Mouse (Mus musculus) forebrain, postnatal 0 days (tissue): ENCODE measurements around the gene Kctd15. TPM values are rescaled to one million over a fixed set of nuclear protein-coding genes. Genes with fewer than 3 reads are reported as not detected.

Source experiments
- ATAC-seq: fragments of 200-750 bp; cut with Nextera tagmentation; 2 replicates; pipeline ENCODE4 v1.8.0; 2017; ENCODE audit warnings: mild to moderate bottlenecking, moderate library complexity
- DNase-seq: peaks from one replicate; pipeline ENCODE4 v3.0.0-alpha.2; 2015
- H3K27ac ChIP-seq: fragments of 300-500 bp; sonication (generic); 2 replicates; pipeline ENCODE4 v1.5.1; 2014; ENCODE audit warnings: low read depth, mild to moderate bottlenecking, antibody characterized with exemption, low read length, moderate library complexity, mixed read lengths
- H3K27me3 ChIP-seq: fragments of 300-500 bp; sonication (generic); 2 replicates; pipeline ENCODE4 v1.6.1; 2014; ENCODE audit warnings: mild to moderate bottlenecking, low read length, mixed read lengths; ENCODE audit not compliant: insufficient read depth
- H3K36me3 ChIP-seq: fragments of 300-500 bp; sonication (generic); 2 replicates; pipeline ENCODE4 v1.6.1; 2014; ENCODE audit warnings: mild to moderate bottlenecking, moderate library complexity; ENCODE audit not compliant: insufficient read depth
- H3K4me1 ChIP-seq: fragments of 300-500 bp; sonication (generic); 2 replicates; pipeline ENCODE4 v1.6.1; 2014; ENCODE audit warnings: antibody characterized with exemption; ENCODE audit not compliant: insufficient read depth
- H3K4me2 ChIP-seq: fragments of 300-500 bp; sonication (generic); 2 replicates; pipeline ENCODE4 v1.6.1; 2014; ENCODE audit warnings: low read depth, mild to moderate bottlenecking, moderate library complexity
- H3K4me3 ChIP-seq: fragments of 300-500 bp; sonication (generic); 2 replicates; pipeline ENCODE4 v1.5.1; 2014; ENCODE audit warnings: low read depth, low read length, mixed read lengths
- H3K9ac ChIP-seq: fragments of 300-500 bp; sonication (generic); 2 replicates; pipeline ENCODE4 v1.6.1; 2014; ENCODE audit warnings: mild to moderate bottlenecking
- H3K9me3 ChIP-seq: fragments of 300-500 bp; sonication (generic); 2 replicates; pipeline ENCODE4 v1.6.1; 2016; ENCODE audit warnings: low read length
- CTCF ChIP-seq: sonication (generic); IDR thresholded peaks from 2 replicates; pipeline ENCODE4 v1.5.1; 2016; ENCODE audit warnings: antibody characterized with exemption, control low read depth, low read depth
- WGBS: fragments of 180-500 bp; shearing (Covaris S2); extraction: QIAGEN DNeasy Blood & Tissue Kit; methylation state at CpG from one replicate; pipeline ENCODE4 v1.1.7; 2014; 5-methylcytosine and 5-hydroxymethylcytosine counted together
- polyA plus RNA-seq: library from polyadenylated mRNA; unstranded; fragments of >200 nt; fragmentation: Nextera tagmentation; extraction: Ambion mirVana; gene quantifications from 2 replicates; pipeline ENCODE4 v1.2.1, GENCODE M21; 2015
- total RNA-seq: library from RNA; depleted of rRNA; stranded (reverse); fragments of >200 nt; gene quantifications from 2 replicates; pipeline ENCODE4 v1.2.3, GENCODE M21; 2014

Gene Kctd15
- total and polyA plus RNA-seq, 2 experiments from 2014 or later: 16.7 to 59.4 TPM

DNA sequence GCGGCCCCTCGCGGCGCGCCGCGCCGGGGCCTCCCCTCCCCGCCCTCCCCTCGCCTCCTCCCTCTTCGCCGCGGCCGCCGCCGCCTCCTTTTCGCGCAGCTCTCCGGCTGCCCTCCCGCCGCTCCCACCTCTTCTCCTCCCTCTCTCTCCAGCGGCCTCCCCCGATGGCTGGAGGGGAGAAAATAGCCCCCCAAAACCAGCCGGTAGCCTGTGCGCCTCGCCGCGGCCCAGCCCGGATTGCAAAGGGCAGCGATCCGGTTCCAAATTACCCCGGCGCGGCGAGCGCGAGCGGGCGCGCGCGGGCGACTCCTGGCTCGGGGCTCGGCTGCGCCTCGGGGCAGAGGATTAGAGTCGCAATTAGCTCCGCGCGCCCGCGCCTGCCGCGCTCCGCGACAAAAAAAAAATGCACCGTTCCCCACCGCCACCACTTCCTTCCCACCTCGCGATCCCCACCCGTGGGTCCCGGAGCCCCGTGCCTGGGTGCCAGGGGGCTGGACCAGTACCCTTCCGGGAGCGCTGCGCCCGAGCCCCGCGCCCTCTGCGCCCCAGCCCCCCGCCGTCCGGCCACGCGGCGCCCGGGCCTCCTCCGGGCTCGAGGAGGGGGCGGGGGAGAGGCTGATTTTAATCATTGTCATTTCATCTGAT, 2.0 kb downstream of the Kctd15 start:
- Histone ChIP-seq H3K27me3 (no peaks in the 10 kb centered on the region), H3K27ac (peak overlapping the region; percentile 96), H3K36me3 (peaks cover 4% of the 10 kb centered on the region), H3K9ac (peak overlapping the region; percentile 91), H3K9me3 (no peaks in the 10 kb centered on the region), H3K4me2 (peak overlapping the region; percentile 87), H3K4me1 (no peaks in the 10 kb centered on the region; the same call in 1 of the 2 replicates), H3K4me3 (peak overlapping the region; percentile 84)
- WGBS: under 1% methylated on average over 51 of the region's 81 CpGs
- DNase-seq: peak; percentile 83
- ATAC-seq: peak; percentile 44
- no peak for TF ChIP-seq CTCF

DNA sequence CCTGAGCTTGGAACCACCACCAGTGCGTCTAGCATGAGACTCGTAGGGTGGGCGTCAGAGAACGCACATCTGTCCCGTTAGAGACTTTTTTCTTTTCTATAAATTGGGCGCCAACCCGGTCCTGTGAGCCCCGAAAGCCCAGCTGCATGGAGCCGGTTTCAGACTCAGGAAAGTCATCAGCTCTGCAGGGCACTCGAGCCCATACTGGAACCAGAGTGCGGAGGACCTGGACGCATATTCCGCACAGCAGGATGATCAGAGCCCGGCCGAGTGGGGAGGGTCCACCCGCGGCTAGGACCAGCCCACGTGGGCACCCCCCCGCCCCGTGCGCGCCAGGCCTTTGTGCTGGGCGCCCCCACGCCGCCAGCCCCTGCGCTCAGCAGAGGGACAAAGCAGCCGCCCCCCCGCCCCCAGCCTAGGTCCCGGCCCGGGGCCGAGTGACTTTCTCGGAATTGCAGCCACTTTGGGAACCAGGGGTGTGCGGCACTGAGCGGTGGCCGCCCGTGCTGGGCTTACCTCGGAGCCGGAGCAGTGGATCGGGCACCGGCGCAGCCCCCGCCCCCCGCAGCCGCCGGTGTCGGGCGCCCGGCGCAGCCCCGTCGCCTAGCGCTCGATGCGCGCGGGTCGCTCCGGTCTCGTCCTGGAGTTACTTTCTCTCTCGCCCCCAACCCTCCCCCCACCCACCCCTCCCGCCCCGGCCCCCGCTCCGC, 2.6 kb downstream of the Kctd15 start:
- Histone ChIP-seq H3K9me3 (no peaks in the 10 kb centered on the region), H3K36me3 (peaks cover 11% of the 10 kb centered on the region)
- no peak for TF ChIP-seq CTCF

DNA sequence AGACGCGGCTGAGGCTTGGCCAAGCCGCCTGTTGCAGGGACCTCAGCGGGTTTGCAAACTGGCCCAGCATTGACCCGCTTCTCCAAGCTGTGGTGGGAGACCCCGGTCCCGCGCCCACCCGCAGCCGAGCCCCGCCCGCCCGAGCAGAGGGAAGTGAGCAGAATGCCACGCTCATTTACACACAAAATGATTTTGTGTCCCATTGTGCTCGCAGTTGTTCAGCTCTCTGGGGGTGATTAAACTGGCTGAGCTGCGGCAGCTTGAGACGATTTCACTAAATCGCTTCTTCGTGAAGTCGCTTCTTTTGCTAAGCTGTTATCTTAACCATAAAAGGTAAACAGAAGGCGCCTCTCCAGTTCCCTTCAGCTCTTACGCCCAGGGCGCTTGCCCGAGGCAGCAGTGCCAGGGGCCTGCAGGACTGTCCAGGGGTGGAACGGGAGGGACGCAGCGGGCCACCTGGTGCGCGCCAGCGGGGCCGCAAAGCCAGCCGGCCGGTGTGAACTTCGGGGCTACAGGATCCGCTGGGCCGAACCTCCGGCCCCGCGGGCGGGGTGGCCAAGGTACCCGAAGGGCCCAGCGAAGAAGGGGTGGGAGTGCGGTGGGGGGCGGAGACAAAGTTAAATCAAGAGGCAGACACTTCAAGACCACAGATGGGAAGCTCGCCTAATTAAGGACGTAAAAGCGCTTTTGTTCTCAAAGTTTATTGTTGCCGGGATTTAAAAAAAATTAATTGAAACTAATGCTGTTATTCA, 3.6 kb downstream of the Kctd15 start:
- no peak for ATAC-seq
- DNase-seq: peak; percentile 45
- Histone ChIP-seq H3K9me3 (no peaks in the 10 kb centered on the region), H3K4me3 (peak overlapping the region; percentile 84), H3K9ac (peak overlapping the region; percentile 91), H3K4me1 (no peaks in the 10 kb centered on the region; the same call in 1 of the 2 replicates), H3K4me2 (peak overlapping the region; percentile 87), H3K27ac (0 out of 2 replicates have a peak overlapping the region, but pooled peaks have one; percentile 41), H3K27me3 (no peaks in the 10 kb centered on the region), H3K36me3 (peaks cover 20% of the 10 kb centered on the region)
- no peak for TF ChIP-seq CTCF
- under 1% methylated on average over 47 of the region's 48 CpGs for WGBS

More for the DNA sequence above, 2.6 kb downstream of the Kctd15 start:
- Histone ChIP-seq H3K27me3 (no peaks in the 10 kb centered on the region), H3K4me3 (peak overlapping the region; percentile 84), H3K4me2 (peak overlapping the region; percentile 87), H3K27ac (peak overlapping the region; percentile 96), H3K4me1 (no peaks in the 10 kb centered on the region; the same call in 1 of the 2 replicates), H3K9ac (peak overlapping the region; percentile 91)
- DNase-seq (peak; percentile 60), ATAC-seq (peak; percentile 32)
- under 1% methylated on average over 52 of the region's 64 CpGs for WGBS

- 43% methylated on average over 2 of the region's 2 CpGs for WGBS
- Histone ChIP-seq H3K4me2 (peak overlapping the region; percentile 87), H3K27me3 (no peaks in the 10 kb centered on the region), H3K9ac (no peak overlapping the region), H3K4me3 (no peak overlapping the region), H3K27ac (no peak overlapping the region), H3K9me3 (no peaks in the 10 kb centered on the region), H3K36me3 (peaks cover 22% of the 10 kb centered on the region), H3K4me1 (no peaks in the 10 kb centered on the region; the same call in 1 of the 2 replicates)
- ATAC-seq (no peak), DNase-seq (no peak)
- no peak for TF ChIP-seq CTCF
These were observed 5.2 kb downstream of the Kctd15 start for GRCm38 (mm10) chr7:34651381-34651780.

DNA sequence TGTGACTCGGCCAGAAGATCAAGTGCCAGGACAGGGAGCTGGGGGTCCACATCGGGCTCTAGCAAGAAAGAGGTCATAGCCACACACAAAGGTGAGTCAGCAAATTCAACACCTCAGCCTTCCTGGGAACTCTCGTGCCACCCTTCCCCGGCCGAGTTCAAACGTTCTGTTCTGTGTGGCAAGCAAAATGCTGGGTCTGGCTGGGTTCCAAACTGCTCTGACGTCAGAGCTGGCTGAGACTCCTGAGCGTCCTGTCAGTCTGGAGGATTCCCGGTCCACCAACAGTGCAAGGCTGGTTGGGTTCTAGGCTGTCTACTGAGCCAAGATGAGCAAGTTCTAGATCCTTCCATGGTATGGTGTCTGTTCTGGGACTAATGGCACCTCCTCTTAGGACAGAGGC, 9.5 kb downstream of the Kctd15 start:
- Histone ChIP-seq H3K27me3 (no peaks in the 10 kb centered on the region), H3K36me3 (peaks cover 33% of the 10 kb centered on the region), H3K9me3 (no peaks in the 10 kb centered on the region), H3K9ac (no peak overlapping the region), H3K4me3 (no peak overlapping the region), H3K4me1 (no peaks in the 10 kb centered on the region; the same call in 1 of the 2 replicates), H3K27ac (no peak overlapping the region), H3K4me2 (no peak overlapping the region)
- ATAC-seq: no peak
- WGBS: 34% methylated on average over 9 of the region's 9 CpGs
- no peak for TF ChIP-seq CTCF
- peak; percentile 64 for DNase-seq

DNA sequence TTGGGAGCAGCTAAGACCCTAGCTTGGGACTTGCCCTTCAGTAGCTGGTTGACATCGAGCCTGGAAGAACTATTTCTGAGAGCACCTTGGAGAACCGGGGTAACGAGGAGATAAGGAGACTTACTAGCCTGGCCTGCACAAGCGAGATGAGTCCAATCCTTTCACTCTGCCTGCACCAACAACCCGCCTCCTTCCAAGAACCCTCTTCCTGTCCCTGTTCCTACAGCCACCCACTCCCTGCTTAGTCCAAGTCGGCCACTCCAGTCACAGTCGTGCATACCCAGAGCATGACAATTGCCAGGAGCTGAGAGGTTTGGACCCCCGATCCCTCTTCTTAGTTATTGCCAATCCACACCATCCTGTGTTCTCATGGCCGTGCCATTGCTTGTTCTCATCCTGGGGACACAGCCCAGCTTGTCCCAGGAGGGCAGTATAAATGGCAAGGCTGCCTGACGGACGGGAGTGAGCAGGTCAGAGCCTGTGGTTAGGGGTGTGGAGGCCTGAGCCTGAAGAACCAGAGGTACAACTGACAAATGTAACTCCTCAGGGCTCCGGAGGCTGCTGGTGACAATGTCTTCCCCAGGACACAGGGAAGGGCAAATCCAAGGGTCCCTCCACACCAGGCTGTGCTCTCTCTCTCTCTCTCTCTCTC, 10.3 kb downstream of the Kctd15 start:
- ATAC-seq (no peak), DNase-seq (no peak)
- Histone ChIP-seq H3K27me3 (no peaks in the 10 kb centered on the region), H3K9ac (no peak overlapping the region), H3K9me3 (no peaks in the 10 kb centered on the region), H3K4me3 (no peak overlapping the region), H3K27ac (no peak overlapping the region), H3K36me3 (peaks cover 39% of the 10 kb centered on the region), H3K4me1 (no peaks in the 10 kb centered on the region), H3K4me2 (no peak overlapping the region)
- TF ChIP-seq CTCF: no peak
- WGBS: 90% methylated on average over 12 of the region's 12 CpGs
